Mouse (Mus musculus): ENCODE measurements around the gene Grb14. TPM values are rescaled to one million over a fixed set of nuclear protein-coding genes. Genes with fewer than 3 reads are reported as not detected.

Grb14 gene
- total RNA-seq (2017): not detected in 2 replicates

DNA sequence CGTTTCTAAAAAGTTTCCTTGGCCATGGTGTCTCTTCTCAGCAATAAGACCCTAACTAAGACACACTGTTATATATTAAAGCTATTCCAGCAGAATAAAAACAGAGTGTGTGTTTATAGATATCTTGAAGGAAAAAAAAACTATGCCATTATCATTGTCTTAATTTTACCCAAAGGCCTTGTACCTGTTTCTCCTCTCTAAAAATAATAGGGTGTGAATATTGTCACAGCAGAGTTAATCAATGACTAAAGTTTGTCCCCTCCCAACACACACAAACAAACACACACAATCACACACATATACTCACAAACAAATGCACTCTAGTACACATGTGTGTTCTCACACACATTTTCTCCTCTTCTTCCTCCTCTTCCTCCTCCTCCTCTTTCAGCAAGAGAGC, at the start of gene Grb14:
Grb14 (minus strand) TSS at position 101 of the 400 bp plus-strand sequence.
- ATAC-seq (replicated peaks in 1 of 2; ENCODE audit: insufficient read depth in 1 of 2, low FRiP score in 2 of 2, low TSS enrichment in 1 of 2, low read depth in 1 of 2, poor library complexity in 2 of 2, severe bottlenecking in 2 of 2): no peak

GRCm38 (mm10) chr2:65072205-65072604, 47.4 kb upstream of the Grb14 start:
- no peak for ATAC-seq (replicated peaks in 1 of 2; ENCODE audit: insufficient read depth in 1 of 2, low FRiP score in 2 of 2, low TSS enrichment in 1 of 2, low read depth in 1 of 2, poor library complexity in 2 of 2, severe bottlenecking in 2 of 2)

GRCm38 (mm10) chr2:65053764-65054163, 29.0 kb upstream of the Grb14 start:
- ATAC-seq (replicated peaks in 1 of 2; ENCODE audit: insufficient read depth in 1 of 2, low FRiP score in 2 of 2, low TSS enrichment in 1 of 2, low read depth in 1 of 2, poor library complexity in 2 of 2, severe bottlenecking in 2 of 2): no peak

GRCm38 (mm10) chr2:65052191-65053012, 27.6 kb upstream of the Grb14 start:
- no peak for ATAC-seq (replicated peaks in 1 of 2; ENCODE audit: insufficient read depth in 1 of 2, low FRiP score in 2 of 2, low TSS enrichment in 1 of 2, low read depth in 1 of 2, poor library complexity in 2 of 2, severe bottlenecking in 2 of 2)

DNA sequence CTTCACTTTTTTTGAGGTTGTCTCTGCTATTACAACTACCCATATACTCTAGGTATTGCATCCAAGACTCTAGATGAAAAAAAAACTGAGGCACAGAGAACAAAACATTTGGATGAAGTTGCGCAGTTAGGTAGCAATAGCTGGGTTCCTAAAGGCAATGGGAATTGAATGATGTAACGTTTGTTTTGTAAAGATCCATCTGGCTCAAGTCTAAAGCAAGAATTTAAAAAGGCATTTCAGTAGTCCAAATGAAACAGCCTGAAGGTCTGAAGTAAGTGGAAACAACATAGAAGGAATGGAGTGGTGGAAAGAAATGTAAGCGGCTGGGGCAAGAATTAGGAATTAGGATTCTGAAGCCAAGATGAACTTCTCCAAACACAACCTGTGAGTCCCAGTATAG, 26.0 kb upstream of the Grb14 start:
- no peak for ATAC-seq (replicated peaks in 1 of 2; ENCODE audit: insufficient read depth in 1 of 2, low FRiP score in 2 of 2, low TSS enrichment in 1 of 2, low read depth in 1 of 2, poor library complexity in 2 of 2, severe bottlenecking in 2 of 2)

GRCm38 (mm10) chr2:65048234-65049017, 23.6 kb upstream of the Grb14 start:
- no peak for ATAC-seq (replicated peaks in 1 of 2; ENCODE audit: insufficient read depth in 1 of 2, low FRiP score in 2 of 2, low TSS enrichment in 1 of 2, low read depth in 1 of 2, poor library complexity in 2 of 2, severe bottlenecking in 2 of 2)

GRCm38 (mm10) chr2:65038164-65038563, 13.4 kb upstream of the Grb14 start:
- ATAC-seq (replicated peaks in 1 of 2; ENCODE audit: insufficient read depth in 1 of 2, low FRiP score in 2 of 2, low TSS enrichment in 1 of 2, low read depth in 1 of 2, poor library complexity in 2 of 2, severe bottlenecking in 2 of 2): no peak

DNA sequence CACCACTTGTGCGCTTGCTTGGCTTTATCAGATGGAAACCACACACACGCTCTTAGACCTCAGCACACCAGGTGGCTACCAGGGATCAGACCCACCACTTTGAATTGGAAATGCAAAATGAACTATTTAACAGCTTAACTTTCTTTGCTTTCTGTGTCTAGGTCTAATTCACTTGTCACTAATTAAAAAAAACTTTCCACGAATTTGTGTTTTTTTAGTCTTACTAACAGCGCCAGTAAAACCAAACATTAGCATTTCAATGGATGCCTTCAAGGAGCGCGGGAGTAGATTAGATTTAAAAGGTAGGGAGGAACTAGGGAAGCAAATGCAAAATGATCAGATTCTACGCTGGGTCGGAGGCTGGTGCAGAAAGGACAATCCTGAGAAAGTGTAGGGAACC, 12.8 kb upstream of the Grb14 start:
- ATAC-seq (replicated peaks in 1 of 2; ENCODE audit: insufficient read depth in 1 of 2, low FRiP score in 2 of 2, low TSS enrichment in 1 of 2, low read depth in 1 of 2, poor library complexity in 2 of 2, severe bottlenecking in 2 of 2): no peak

- ATAC-seq (replicated peaks in 1 of 2; ENCODE audit: insufficient read depth in 1 of 2, low FRiP score in 2 of 2, low TSS enrichment in 1 of 2, low read depth in 1 of 2, poor library complexity in 2 of 2, severe bottlenecking in 2 of 2): peak; percentile 68 to 79
Observed at GRCm38 (mm10) chr2:65022363-65023240, 2.2 kb downstream of the Grb14 start.

- peak in 1 of 2 experiments; percentile 26; a peak in 1 of 4 replicates for ATAC-seq (replicated peaks in 1 of 2; ENCODE audit: insufficient read depth in 1 of 2, low FRiP score in 2 of 2, low TSS enrichment in 1 of 2, low read depth in 1 of 2, poor library complexity in 2 of 2, severe bottlenecking in 2 of 2)
Observed at GRCm38 (mm10) chr2:65021691-65022362, 3.0 kb downstream of the Grb14 start.

GRCm38 (mm10) chr2:65017375-65017774, 7.4 kb downstream of the Grb14 start:
- no peak for ATAC-seq (replicated peaks in 1 of 2; ENCODE audit: insufficient read depth in 1 of 2, low FRiP score in 2 of 2, low TSS enrichment in 1 of 2, low read depth in 1 of 2, poor library complexity in 2 of 2, severe bottlenecking in 2 of 2)

DNA sequence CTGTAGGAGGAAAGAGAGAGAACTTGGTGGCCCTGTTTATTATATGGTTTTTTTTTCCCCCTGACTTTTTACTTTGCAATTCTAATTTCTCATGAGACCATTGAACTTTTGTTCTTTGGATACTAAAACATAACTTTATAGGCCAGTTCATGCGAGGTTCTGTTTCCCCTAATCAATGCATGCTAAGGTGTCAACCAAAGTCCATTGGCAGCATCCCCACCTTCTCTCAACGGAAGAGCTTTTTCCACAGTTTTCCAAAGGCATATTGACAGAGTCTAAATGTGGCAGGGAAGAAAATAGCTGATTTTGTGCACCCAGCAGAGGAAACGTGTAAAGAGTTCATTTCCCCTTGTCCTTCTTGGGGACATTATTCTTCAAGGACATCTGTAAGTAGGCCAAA, 10.2 kb downstream of the Grb14 start:
- no peak for ATAC-seq (replicated peaks in 1 of 2; ENCODE audit: insufficient read depth in 1 of 2, low FRiP score in 2 of 2, low TSS enrichment in 1 of 2, low read depth in 1 of 2, poor library complexity in 2 of 2, severe bottlenecking in 2 of 2)

GRCm38 (mm10) chr2:65010105-65010504, 14.7 kb downstream of the Grb14 start:
- peak; percentile 64 to 78 for ATAC-seq (replicated peaks in 1 of 2; ENCODE audit: insufficient read depth in 1 of 2, low FRiP score in 2 of 2, low TSS enrichment in 1 of 2, low read depth in 1 of 2, poor library complexity in 2 of 2, severe bottlenecking in 2 of 2)

DNA sequence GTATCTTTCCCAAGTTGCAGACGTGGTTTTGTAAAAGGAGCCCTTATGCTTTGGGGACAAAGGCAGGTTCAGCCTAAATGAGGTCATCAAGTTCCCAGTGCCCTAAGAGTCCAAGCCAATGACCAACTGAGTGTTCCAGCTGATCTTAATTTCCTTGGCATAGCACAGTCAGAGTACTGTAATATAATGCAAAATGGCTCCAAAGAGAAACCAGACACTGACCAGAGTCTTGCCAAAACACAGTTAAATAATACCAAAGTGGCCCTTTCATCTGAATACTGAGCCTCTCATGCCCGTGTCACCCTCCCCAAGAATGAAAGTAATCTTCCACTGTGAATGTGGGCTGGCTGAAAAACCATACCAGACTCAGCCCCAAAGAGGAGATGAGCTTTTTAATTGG, 17.4 kb downstream of the Grb14 start:
- ATAC-seq (replicated peaks in 1 of 2; ENCODE audit: insufficient read depth in 1 of 2, low FRiP score in 2 of 2, low TSS enrichment in 1 of 2, low read depth in 1 of 2, poor library complexity in 2 of 2, severe bottlenecking in 2 of 2): no peak

- ATAC-seq (replicated peaks in 1 of 2; ENCODE audit: insufficient read depth in 1 of 2, low FRiP score in 2 of 2, low TSS enrichment in 1 of 2, low read depth in 1 of 2, poor library complexity in 2 of 2, severe bottlenecking in 2 of 2): no peak
Observed at GRCm38 (mm10) chr2:65005044-65005443, 19.7 kb downstream of the Grb14 start.

DNA sequence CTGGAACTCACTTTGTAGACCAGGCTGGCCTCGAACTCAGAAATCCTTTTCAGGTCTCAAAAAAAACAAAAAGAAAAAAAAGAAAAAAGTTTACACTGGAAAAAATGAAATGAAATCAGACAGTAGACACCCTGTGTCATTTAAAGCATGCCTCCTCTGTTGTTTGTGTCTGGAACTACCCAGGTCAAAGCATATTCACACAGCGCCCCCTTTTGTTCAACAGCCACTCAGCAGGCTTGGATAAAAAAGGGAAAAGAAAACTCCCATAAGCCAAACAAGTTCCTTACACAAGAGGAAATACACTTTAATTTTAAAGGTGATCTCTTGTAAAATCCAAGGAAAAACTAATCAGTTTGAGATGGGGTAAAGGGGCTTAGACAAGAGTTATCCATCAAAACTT, 21.4 kb downstream of the Grb14 start:
- peak in 1 of 2 experiments; percentile 67; a peak in 1 of 4 replicates for ATAC-seq (replicated peaks in 1 of 2; ENCODE audit: insufficient read depth in 1 of 2, low FRiP score in 2 of 2, low TSS enrichment in 1 of 2, low read depth in 1 of 2, poor library complexity in 2 of 2, severe bottlenecking in 2 of 2)

DNA sequence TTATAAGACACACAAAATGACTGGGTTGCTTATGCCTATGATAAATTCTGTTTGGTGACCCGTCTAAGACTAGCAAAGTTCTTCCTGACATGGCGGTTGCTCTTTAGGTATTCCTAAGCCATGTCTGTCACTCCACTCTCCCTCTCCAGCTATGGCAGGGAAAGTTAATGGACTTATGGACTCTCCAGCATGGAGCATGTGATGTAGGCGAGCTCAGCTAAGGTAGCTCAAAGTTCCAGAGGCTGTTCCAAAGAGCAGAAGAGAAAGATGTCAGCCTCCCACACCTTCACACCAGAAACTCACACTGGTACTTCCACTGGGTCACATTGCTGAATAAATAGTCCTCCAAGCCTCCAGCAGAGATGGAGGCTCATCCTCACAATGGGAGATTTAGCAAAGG, 22.2 kb downstream of the Grb14 start:
- no peak for ATAC-seq (replicated peaks in 1 of 2; ENCODE audit: insufficient read depth in 1 of 2, low FRiP score in 2 of 2, low TSS enrichment in 1 of 2, low read depth in 1 of 2, poor library complexity in 2 of 2, severe bottlenecking in 2 of 2)
